Comparison of ENCODE assay signal across 28 mouse cellular contexts in the genomic region with DNA sequence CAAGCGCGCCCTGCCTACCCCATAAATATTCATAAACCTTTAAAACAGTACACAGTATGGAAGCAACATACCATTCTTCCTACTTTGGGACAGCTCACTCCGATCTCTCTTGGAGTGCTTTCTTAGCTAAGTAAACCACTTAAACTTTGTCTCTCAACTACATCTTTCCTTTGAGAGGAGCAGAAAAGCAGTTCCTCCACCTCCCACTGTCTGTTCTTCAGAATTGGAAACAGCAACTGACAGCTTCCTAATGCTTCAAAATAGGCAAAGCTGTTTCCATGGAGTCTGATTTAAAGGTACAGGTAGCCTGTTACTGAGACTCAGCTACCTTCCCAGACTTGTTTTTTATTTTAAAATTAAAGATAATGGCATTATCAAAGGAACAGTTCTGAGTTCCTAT.
"Had no signal": no experiment of that assay in that cellular context is flagged by ENCODE, and none has a peak within 500 bp of the region (broad histone marks: within the 10 kb centered on the region; RNA-seq: fewer than 3 reads in every experiment).

No protein-coding gene starts in this region.

- H3K4me3 ChIP-seq: embryonic facial prominence, embryonic 10.5 days; embryonic facial prominence, embryonic 12.5 days; embryonic facial prominence, embryonic 13.5 days; embryonic facial prominence, embryonic 15.5 days; erythroblast, embryonic 14.5 days; forebrain, embryonic 10.5 days; forebrain, embryonic 12.5 days; forebrain, embryonic 15.5 days; gastrocnemius, adult 2 months; heart, adult 2 months; heart, embryonic 10.5 days had no signal

- H3K36me3 ChIP-seq: embryonic facial prominence, embryonic 10.5 days; embryonic facial prominence, embryonic 12.5 days; embryonic facial prominence, embryonic 13.5 days; embryonic facial prominence, embryonic 15.5 days; forebrain, embryonic 10.5 days; forebrain, embryonic 12.5 days; forebrain, embryonic 15.5 days; heart, embryonic 10.5 days had no signal

- ATAC-seq: forebrain, embryonic 14.5 days; forebrain, embryonic 15.5 days; forebrain, embryonic 16.5 days had no signal

- H3K27ac ChIP-seq: embryonic facial prominence, embryonic 10.5 days; embryonic facial prominence, embryonic 12.5 days; embryonic facial prominence, embryonic 13.5 days; embryonic facial prominence, embryonic 15.5 days; forebrain, embryonic 10.5 days; forebrain, embryonic 12.5 days; forebrain, embryonic 15.5 days; gastrocnemius, adult 2 months; heart, adult 2 months; heart, embryonic 10.5 days had no signal

- H3K4me2 ChIP-seq: embryonic facial prominence, embryonic 12.5 days; embryonic facial prominence, embryonic 13.5 days; embryonic facial prominence, embryonic 15.5 days; forebrain, embryonic 12.5 days; forebrain, embryonic 15.5 days; heart, embryonic 11.5 days had no signal

- DNase-seq: cerebellum, adult 8-10 months; cerebellum, adult 9-10 months; cerebellum, adult 9-11 months; cerebellum, postnatal 10 days; cerebellum, postnatal 14 days; cerebellum, postnatal 25 days; cerebellum, postnatal 36 days; embryo, embryonic 11 days; gastrocnemius, adult 2 months; gastrocnemius, postnatal 10 days; gastrocnemius, postnatal 14 days; gastrocnemius, postnatal 25 days; gastrocnemius, postnatal 36 days; heart, adult 11 months; heart, adult 18-20 months; heart, adult 2 months had no signal

- H3K4me1 ChIP-seq: embryonic facial prominence, embryonic 10.5 days; embryonic facial prominence, embryonic 12.5 days; embryonic facial prominence, embryonic 13.5 days; embryonic facial prominence, embryonic 15.5 days; forebrain, embryonic 10.5 days; forebrain, embryonic 12.5 days; forebrain, embryonic 15.5 days; heart, embryonic 10.5 days had no signal

- H3K27me3 ChIP-seq: embryonic facial prominence, embryonic 12.5 days; embryonic facial prominence, embryonic 13.5 days; embryonic facial prominence, embryonic 15.5 days; forebrain, embryonic 12.5 days; forebrain, embryonic 15.5 days had no signal

- H3K9ac ChIP-seq: embryonic facial prominence, embryonic 12.5 days; embryonic facial prominence, embryonic 13.5 days; embryonic facial prominence, embryonic 15.5 days; forebrain, embryonic 12.5 days; forebrain, embryonic 15.5 days had no signal

- H3K9me3 ChIP-seq: embryonic facial prominence, embryonic 10.5 days; embryonic facial prominence, embryonic 12.5 days; embryonic facial prominence, embryonic 13.5 days; embryonic facial prominence, embryonic 15.5 days; forebrain, embryonic 10.5 days; forebrain, embryonic 12.5 days; forebrain, embryonic 15.5 days; heart, embryonic 10.5 days had no signal
